Mouse (Mus musculus) cerebellum, postnatal 10 days (tissue): ENCODE data around the gene Gyg.
"Not testable (repeated sequence)": the region's sequence is repeated elsewhere in the genome, so short reads cannot be mapped to it uniquely, and the experiment has no call there.

Experiments used
- DNase-seq, 2 experiments: peaks; one replicate each; pipeline ENCODE4 v3.0.0; 2021; ENCODE audit warnings: mixed read lengths in 2 of 2

Gene Gyg

GRCm38 (mm10) chr3:20130456-20131349 is 24.4 kb downstream of the Gyg start:
- no peak for DNase-seq

GRCm38 (mm10) chr3:20129491-20129890 is 25.6 kb downstream of the Gyg start:
- no peak for DNase-seq

GRCm38 (mm10) chr3:20127047-20127595 is 28.0 kb downstream of the Gyg start:
- no peak for DNase-seq

- DNase-seq: no peak
Measured at GRCm38 (mm10) chr3:20125604-20126003, 29.5 kb downstream of the Gyg start.

- DNase-seq: not testable (repeated sequence)
Measured at GRCm38 (mm10) chr3:20121582-20121981, 33.5 kb downstream of the Gyg start.

- DNase-seq: no peak
Measured at GRCm38 (mm10) chr3:20119686-20120244, 35.4 kb downstream of the Gyg start.

- DNase-seq: no peak
Measured at GRCm38 (mm10) chr3:20119044-20119591, 36.0 kb downstream of the Gyg start.

- DNase-seq: no peak
Measured at GRCm38 (mm10) chr3:20111913-20112312, 43.2 kb downstream of the Gyg start.

- no peak for DNase-seq
Measured at GRCm38 (mm10) chr3:20108881-20109280, 46.2 kb downstream of the Gyg start.

- no peak for DNase-seq
Measured at GRCm38 (mm10) chr3:20104776-20105175, 50.3 kb downstream of the Gyg start.

GRCm38 (mm10) chr3:20104318-20104717 is 50.8 kb downstream of the Gyg start:
- no peak for DNase-seq

GRCm38 (mm10) chr3:20103830-20104229 is 51.3 kb downstream of the Gyg start:
- no peak for DNase-seq

- no peak for DNase-seq
Measured at GRCm38 (mm10) chr3:20082161-20082560, 73.0 kb downstream of the Gyg start.

- peak; percentile 21 to 31 for DNase-seq
Measured at GRCm38 (mm10) chr3:20076145-20077053, 78.7 kb downstream of the Gyg start.
